Mouse (Mus musculus) T-cell, adult 2 months (primary cell): ENCODE data around the gene Efcab9.

Source experiments
- DNase-seq: peaks from one replicate; pipeline ENCODE4 v3.0.0; 2022; ENCODE audit warnings: low spot score

The Efcab9 gene

DNA sequence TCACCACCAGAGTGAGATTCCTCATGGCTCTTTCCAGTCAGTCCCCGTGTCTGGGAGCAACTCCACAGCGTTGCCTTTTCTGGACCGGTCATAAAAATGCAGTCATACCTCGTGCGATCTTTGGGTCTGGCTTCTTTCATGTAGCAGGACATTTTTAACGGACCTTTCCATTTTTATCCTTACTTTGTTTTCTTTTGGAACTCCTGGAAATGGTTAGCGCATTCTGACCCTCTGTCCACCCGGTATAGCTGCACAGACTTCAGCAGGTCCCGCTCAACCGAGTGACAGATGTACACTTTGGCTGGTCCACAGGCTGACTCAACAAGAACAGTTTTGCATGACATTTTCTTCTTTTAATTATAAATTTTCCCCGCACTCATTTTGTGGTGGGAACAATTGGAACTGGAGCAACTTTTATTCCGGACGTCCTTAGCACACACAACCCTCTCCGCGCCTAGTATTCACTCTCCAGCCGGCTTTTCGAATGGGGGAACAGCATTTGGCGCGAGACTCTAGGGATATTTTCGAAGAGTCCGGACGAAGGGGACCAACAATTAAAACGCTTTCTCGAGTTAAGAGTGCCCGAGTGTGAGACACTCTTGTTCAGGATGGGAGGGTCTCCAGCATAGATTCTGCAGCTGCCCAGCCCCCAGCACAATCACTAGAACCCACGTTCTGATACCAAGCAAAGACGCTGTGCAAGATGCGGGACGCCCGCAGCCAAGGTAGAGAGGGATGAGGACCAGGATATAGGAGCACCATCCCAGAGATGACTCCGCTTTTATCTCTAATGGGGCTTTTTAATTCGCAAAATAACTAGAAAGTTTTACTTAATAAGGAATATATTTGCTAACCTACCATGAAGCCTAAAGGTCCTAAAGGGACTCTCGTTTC lies at the start of gene Efcab9:
TSS of gene Efcab9 (minus strand) at position 211 of the 894 bp plus-strand sequence.
- DNase-seq: no peak

- no peak for DNase-seq
These were observed 49.1 kb upstream of the Efcab9 start for GRCm38 (mm10) chr11:32581031-32581430.

DNA sequence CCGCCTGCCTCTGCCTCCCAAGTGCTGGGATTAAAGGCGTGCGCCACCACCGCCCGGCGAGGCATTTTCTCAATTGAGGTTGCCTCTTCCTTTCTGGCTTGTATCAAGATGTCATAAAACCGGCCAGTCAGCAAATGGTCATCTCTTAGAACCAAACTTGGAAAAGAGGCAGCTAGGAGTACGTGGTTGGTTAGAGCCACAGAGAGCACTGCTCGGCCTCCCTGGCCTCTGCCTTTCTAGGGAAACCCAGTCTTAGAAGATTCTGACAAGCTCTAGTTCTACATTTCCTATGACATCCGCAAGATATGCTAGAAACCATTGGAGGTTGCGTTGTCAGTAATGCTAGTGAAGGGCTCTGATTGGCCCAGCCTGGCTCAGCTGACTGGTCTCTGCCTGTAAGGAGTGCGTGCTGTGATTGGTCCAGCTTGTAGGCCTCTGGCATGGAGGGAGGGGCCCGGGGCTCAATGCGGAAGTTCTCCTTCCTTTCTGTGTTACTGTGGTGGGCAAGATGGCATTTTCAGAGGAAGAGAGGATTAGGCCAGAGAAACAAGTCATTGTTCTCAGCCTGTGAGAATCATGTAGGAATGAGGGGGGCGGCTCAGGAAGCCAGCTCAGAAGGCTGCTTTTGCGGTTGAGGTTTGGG lies 48.5 kb upstream of the Efcab9 start:
- peak; percentile 84 for DNase-seq

DNA sequence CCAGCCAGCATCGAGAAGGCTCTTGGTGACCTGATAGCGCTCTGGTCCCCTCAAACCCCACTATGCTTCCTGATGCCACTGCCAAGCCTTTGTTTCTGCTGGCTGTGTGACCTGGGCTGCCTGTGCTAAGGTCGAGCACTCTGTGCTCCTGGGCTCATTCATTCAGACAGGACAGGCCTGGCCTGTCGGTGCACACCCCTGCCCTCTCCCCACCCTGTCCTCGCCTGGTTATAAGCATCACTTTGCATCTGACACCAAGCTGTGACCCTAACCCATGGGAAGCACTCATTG lies 44.8 kb upstream of the Efcab9 start:
- no peak for DNase-seq

DNA sequence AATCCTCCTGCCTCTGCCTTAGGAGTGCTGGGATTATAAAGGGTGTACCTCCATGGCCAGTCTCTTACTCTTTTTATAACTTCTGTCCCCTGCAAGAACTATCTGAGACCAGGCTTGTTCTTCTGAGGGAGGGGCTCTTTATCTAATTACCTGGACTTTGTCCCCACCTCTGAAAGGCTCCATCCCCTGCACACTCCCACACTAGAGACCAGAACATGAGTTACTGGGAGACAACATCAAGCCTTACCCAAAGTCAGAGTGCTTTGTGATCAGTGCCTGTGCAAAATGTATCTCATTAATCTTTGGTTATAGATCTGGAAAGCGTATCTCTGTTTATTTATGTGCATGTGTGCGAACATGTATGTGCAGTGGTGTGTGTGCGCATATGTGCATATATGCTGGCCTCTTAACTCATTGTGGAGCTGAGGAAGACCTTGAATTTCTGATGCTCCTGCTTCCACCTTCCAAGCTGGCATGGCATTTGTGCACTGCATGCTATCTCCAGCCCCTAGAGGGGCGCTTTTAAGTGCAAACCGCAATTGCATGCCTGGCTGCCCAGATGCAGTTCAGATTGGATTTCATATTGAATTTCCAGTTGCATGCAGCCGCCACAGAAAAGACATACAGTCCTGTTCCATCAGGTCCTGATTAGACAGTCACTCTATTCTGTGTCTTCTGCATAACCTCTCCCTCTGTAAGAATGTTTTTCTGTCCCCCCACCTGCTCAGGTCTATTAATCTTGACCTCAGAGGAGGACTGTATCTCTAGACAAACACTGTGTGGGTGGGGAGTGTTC lies 44.3 kb upstream of the Efcab9 start:
- no peak for DNase-seq

GRCm38 (mm10) chr11:32573669-32574068 lies 41.8 kb upstream of the Efcab9 start:
- no peak for DNase-seq

- DNase-seq: peak; percentile 61
These were observed 39.2 kb upstream of the Efcab9 start for GRCm38 (mm10) chr11:32571103-32571502.

DNA sequence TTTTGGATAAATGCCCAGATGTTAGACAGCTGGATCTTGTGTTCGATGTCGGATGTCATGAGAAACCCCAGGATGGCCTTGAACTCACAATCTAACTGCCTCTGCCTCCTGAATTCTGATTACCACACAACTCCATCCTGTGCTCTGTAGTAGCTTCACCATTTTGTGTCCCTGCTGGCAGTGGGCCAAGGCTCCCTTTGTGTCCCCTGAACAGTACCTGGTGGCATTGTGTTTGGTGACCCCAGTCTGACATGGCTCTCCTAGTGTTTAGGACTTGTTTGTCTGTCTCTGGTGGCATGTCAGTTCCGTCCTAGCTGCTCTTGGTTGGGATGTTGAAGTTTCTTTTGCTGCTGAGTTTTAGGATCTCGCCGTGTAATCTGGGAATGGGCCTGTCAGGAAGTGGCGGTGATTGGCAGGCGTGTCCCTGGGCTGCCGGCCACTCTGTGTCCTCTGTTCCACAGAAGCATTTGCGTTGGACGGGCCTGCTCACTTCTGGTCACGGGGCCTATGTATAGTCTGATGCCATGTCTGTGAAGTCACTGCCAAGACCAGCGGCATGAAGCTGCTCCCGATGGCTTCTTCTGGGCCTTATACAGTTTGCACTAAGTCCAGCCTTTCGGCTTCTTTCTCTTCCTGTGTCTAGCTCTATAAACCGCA lies 36.9 kb upstream of the Efcab9 start:
- DNase-seq: no peak

- DNase-seq: no peak
These were observed 36.2 kb upstream of the Efcab9 start for GRCm38 (mm10) chr11:32568060-32568459.

DNA sequence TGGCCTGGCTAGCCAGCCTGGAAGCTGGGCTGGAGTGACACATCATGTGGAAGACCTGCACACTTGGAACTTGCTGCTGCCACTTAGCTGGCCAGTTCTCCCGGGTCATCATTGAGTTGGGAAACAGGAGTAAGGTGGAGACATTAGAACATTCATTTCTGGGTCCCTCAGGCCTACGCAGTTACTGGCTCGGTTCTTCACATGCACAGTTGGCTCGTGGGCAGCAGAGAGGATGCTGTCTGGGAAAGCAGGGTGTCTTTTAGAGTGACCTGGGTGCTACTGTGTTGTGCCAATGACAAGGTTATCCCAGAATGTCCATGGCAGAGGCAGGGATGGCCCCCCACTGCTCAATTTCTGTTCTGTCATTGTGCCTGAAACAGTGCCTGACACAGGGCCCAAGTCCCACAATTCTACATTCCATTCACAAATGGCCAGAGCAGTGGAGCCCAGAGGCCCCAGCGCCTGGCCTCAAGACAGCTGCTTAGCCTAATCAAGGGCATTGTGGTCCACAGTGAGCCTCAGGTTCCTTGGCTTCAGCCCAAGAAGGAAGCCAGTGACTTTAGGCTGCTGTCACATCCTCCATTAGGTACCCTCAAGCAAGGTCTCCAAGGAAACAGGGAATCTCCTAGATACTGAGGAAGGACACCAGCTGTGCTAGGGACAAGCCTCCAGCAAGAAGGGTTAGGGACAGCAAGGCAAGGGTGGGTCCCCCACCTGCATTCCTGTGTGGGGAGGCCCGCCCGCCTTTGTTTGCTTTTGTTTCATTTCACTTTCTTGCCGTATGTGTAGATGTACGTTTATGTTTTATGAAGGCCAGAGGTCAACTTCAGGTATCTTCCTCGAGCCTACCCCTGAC lies 35.3 kb upstream of the Efcab9 start:
- DNase-seq: peak; percentile 38

DNA sequence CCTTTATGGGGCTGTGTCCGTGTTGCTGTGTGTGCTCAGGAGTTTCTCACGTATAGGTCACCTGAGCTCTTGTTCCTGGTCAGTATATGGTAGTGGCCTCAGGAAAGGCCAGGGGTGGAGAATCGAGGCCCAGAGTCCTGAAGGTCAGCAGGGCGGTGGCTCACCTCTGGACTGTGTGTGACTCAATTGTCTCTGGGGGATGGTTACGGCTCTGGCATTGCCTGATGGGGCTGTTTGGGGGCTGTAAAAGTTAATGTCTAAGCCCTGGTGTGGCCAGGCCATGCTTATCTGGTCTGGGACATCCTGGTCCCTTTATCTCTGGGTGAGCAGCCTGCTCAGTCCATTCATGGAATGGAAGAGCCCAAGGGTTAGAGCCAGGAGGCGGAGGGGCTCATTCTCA lies 34.3 kb upstream of the Efcab9 start:
- DNase-seq: no peak

GRCm38 (mm10) chr11:32565088-32565487 lies 33.2 kb upstream of the Efcab9 start:
- peak; percentile 37 for DNase-seq

DNA sequence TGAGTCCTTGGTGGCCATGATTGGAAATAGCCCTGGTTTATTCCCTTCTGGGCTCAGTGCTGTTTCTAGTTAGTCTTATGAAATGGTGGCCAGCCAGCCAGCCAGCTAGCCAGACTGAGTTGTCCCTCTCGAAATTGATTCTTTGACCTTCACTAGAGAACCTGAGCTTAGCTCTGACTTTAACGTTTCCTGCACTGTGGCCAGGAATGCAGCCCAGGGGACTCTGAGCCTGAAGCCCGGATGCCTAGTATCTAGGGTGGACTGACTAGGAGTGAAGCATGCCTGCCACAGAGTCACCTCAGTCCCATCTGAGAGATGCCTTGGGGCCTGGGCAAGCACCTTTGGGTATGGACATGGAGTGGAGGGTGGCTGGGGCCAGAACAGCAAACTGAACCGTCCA lies 32.7 kb upstream of the Efcab9 start:
- no peak for DNase-seq

- no peak for DNase-seq
These were observed 31.8 kb upstream of the Efcab9 start for GRCm38 (mm10) chr11:32563660-32564059.

GRCm38 (mm10) chr11:32562706-32563105 lies 30.8 kb upstream of the Efcab9 start:
- no peak for DNase-seq

DNA sequence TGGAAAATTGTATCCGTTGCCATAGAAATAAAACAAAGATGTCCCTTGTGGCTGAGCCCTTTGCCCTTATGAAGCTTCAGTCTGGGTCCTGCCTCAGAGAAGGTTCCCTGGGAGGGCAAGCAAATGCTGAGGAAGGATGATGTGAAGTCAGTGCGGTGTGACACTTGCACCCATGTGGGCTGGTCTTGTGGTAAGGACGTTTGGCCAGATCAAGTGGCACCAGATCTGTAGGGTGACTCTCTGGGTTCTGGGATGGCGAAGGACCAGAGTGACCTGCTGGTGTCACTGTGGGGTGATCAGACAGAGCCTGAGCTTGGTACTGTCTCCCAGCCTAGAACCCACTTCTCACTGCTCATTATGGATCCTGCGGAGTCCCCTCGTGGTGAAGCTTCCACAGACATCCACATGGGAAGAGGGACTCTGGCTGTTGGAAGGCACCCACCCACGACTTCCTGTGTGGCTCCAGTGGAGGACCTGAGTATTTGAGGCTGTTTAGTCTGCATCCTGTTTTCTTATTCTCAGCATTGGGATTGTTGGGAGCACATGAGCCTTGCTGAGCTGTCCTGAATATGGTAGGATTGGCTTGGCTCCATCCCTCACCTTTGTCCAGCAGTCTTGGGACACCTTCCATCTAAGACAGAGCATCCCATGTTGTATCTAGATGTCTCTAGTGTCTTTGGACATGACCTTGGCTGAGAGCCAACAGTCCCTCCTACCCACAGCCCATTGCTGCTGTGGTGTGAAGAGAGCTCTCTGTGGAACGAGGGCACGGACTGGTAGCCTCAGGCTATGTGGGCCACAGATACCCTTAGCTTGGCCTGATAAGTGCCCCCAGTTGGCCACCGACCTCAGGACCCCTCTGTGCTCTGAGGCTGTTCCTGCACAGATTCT lies 29.8 kb upstream of the Efcab9 start:
- DNase-seq: peak; percentile 41

- no peak for DNase-seq
These were observed 28.3 kb upstream of the Efcab9 start for GRCm38 (mm10) chr11:32560015-32560770.

DNA sequence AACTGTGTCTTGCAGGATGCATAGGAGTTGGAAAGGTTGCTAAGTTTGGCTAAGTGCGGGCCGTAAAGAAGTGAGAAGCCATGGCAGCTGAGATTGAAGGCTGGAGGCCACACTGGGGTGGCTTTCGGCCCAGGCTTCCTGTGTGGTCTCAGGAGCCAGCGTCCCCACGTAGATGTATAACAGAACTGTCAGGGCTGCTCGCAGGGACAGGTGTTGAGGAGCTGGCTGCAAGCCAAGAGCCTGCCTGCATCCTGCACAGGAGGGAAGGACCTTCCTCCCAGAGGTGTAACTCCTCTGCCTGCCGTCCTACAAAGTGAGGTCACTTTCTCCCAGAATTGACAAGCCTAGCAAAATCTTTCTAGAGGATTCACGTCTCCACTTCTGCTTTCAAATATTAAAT lies 26.8 kb upstream of the Efcab9 start:
- DNase-seq: peak; percentile 59

GRCm38 (mm10) chr11:32558026-32558425 lies 26.1 kb upstream of the Efcab9 start:
- DNase-seq: peak; percentile 45
